Mouse (Mus musculus): ENCODE measurements around the gene Tmem268. TPM values are rescaled to one million over a fixed set of nuclear protein-coding genes. Genes with fewer than 3 reads are reported as not detected.

Tmem268 gene
- polyA plus RNA-seq, 1 experiment: 13.8 TPM

GRCm38 (mm10) chr4:63572621-63573020 is 14.0 kb downstream of the Tmem268 start:
- no peaks in the 10 kb centered on the region for H3K4me1 ChIP-seq (ENCODE audit: control insufficient read depth, insufficient read depth, insufficient read length)
- no peak for DNase-seq (ENCODE audit: low read depth in 1 of 2, low spot score in 2 of 2)
- no peaks in the 10 kb centered on the region for H3K27me3 ChIP-seq (ENCODE audit: control insufficient read depth, insufficient read depth, low read length)
- no peak overlapping the region for H3K4me3 ChIP-seq (ENCODE audit: extremely low read depth, insufficient read depth, insufficient read length)
- H3K36me3 ChIP-seq (ENCODE audit: control insufficient read depth, insufficient read depth, low read length): peaks cover 10% of the 10 kb centered on the region
- WGBS: 93% methylated on average over 5 of the region's 5 CpGs
- H3K27ac ChIP-seq (ENCODE audit: insufficient read depth, low read length): no peak overlapping the region
- TF ChIP-seq POLR2A (IDR thresholded peaks at IDR 0.05; ENCODE audit: low read depth, low read length) (no peak), CTCF (IDR thresholded peaks at IDR 0.05; ENCODE audit: extremely low read depth, insufficient read depth, insufficient read length, insufficient replicate concordance) (no peak)

- Histone ChIP-seq H3K4me1 (ENCODE audit: control insufficient read depth, insufficient read depth, insufficient read length) (no peaks in the 10 kb centered on the region), H3K27me3 (ENCODE audit: control insufficient read depth, insufficient read depth, low read length) (no peaks in the 10 kb centered on the region), H3K4me3 (ENCODE audit: extremely low read depth, insufficient read depth, insufficient read length) (no peak overlapping the region), H3K36me3 (ENCODE audit: control insufficient read depth, insufficient read depth, low read length) (peaks cover 19% of the 10 kb centered on the region), H3K27ac (ENCODE audit: insufficient read depth, low read length) (no peak overlapping the region)
- WGBS: 92% methylated on average over 14 of the region's 14 CpGs
- no peak for DNase-seq (ENCODE audit: low read depth in 1 of 2, low spot score in 2 of 2)
- TF ChIP-seq POLR2A (IDR thresholded peaks at IDR 0.05; ENCODE audit: low read depth, low read length) (no peak), CTCF (IDR thresholded peaks at IDR 0.05; ENCODE audit: extremely low read depth, insufficient read depth, insufficient read length, insufficient replicate concordance) (no peak)
These were observed 21.1 kb downstream of the Tmem268 start for GRCm38 (mm10) chr4:63579649-63580048.

- no peak for DNase-seq (ENCODE audit: low read depth in 1 of 2, low spot score in 2 of 2)
- H3K27me3 ChIP-seq (ENCODE audit: control insufficient read depth, insufficient read depth, low read length): no peaks in the 10 kb centered on the region
- TF ChIP-seq CTCF (IDR thresholded peaks at IDR 0.05; ENCODE audit: extremely low read depth, insufficient read depth, insufficient read length, insufficient replicate concordance): no peak
- no peak for TF ChIP-seq POLR2A (IDR thresholded peaks at IDR 0.05; ENCODE audit: low read depth, low read length)
- peaks cover 19% of the 10 kb centered on the region for H3K36me3 ChIP-seq (ENCODE audit: control insufficient read depth, insufficient read depth, low read length)
- no peak overlapping the region for H3K4me3 ChIP-seq (ENCODE audit: extremely low read depth, insufficient read depth, insufficient read length)
- H3K4me1 ChIP-seq (ENCODE audit: control insufficient read depth, insufficient read depth, insufficient read length): no peaks in the 10 kb centered on the region
- WGBS: 85% methylated on average over 6 of the region's 6 CpGs
- no peak overlapping the region for H3K27ac ChIP-seq (ENCODE audit: insufficient read depth, low read length)
These were observed 21.5 kb downstream of the Tmem268 start for GRCm38 (mm10) chr4:63580078-63580477.

- Histone ChIP-seq H3K4me1 (ENCODE audit: control insufficient read depth, insufficient read depth, insufficient read length) (no peaks in the 10 kb centered on the region), H3K27me3 (ENCODE audit: control insufficient read depth, insufficient read depth, low read length) (no peaks in the 10 kb centered on the region), H3K4me3 (ENCODE audit: extremely low read depth, insufficient read depth, insufficient read length) (no peak overlapping the region), H3K36me3 (ENCODE audit: control insufficient read depth, insufficient read depth, low read length) (peaks cover 19% of the 10 kb centered on the region), H3K27ac (ENCODE audit: insufficient read depth, low read length) (no peak overlapping the region)
- 92% methylated on average over 5 of the region's 5 CpGs for WGBS
- DNase-seq (ENCODE audit: low read depth in 1 of 2, low spot score in 2 of 2): no peak
- TF ChIP-seq CTCF (IDR thresholded peaks at IDR 0.05; ENCODE audit: extremely low read depth, insufficient read depth, insufficient read length, insufficient replicate concordance) (no peak), POLR2A (IDR thresholded peaks at IDR 0.05; ENCODE audit: low read depth, low read length) (no peak)
These were observed 24.0 kb downstream of the Tmem268 start for GRCm38 (mm10) chr4:63582580-63582979.

- H3K4me3 ChIP-seq (ENCODE audit: extremely low read depth, insufficient read depth, insufficient read length): no peak overlapping the region
- H3K4me1 ChIP-seq (ENCODE audit: control insufficient read depth, insufficient read depth, insufficient read length): no peaks in the 10 kb centered on the region
- WGBS: 95% methylated on average over 10 of the region's 10 CpGs
- H3K36me3 ChIP-seq (ENCODE audit: control insufficient read depth, insufficient read depth, low read length): peaks cover 12% of the 10 kb centered on the region
- H3K27ac ChIP-seq (ENCODE audit: insufficient read depth, low read length): no peak overlapping the region
- no peak for DNase-seq (ENCODE audit: low read depth in 1 of 2, low spot score in 2 of 2)
- TF ChIP-seq CTCF (IDR thresholded peaks at IDR 0.05; ENCODE audit: extremely low read depth, insufficient read depth, insufficient read length, insufficient replicate concordance) (no peak), POLR2A (IDR thresholded peaks at IDR 0.05; ENCODE audit: low read depth, low read length) (no peak)
- H3K27me3 ChIP-seq (ENCODE audit: control insufficient read depth, insufficient read depth, low read length): no peaks in the 10 kb centered on the region
These were observed 26.6 kb downstream of the Tmem268 start for GRCm38 (mm10) chr4:63585216-63585615.

- 71% methylated on average over 2 of the region's 2 CpGs for WGBS
- H3K4me3 ChIP-seq (ENCODE audit: extremely low read depth, insufficient read depth, insufficient read length): no peak overlapping the region
- DNase-seq (ENCODE audit: low read depth in 1 of 2, low spot score in 2 of 2): no peak
These were observed 27.7 kb downstream of the Tmem268 start for GRCm38 (mm10) chr4:63586240-63586639.

GRCm38 (mm10) chr4:63589987-63590386 is 31.4 kb downstream of the Tmem268 start:
- 12% methylated on average over 7 of the region's 7 CpGs for WGBS
- TF ChIP-seq POLR2A (IDR thresholded peaks at IDR 0.05; ENCODE audit: low read depth, low read length): no peak
- no peak for DNase-seq (ENCODE audit: low read depth in 1 of 2, low spot score in 2 of 2)
- H3K4me3 ChIP-seq (ENCODE audit: extremely low read depth, insufficient read depth, insufficient read length): no peak overlapping the region
- H3K27ac ChIP-seq (ENCODE audit: insufficient read depth, low read length): no peak overlapping the region
- H3K27me3 ChIP-seq (ENCODE audit: control insufficient read depth, insufficient read depth, low read length): no peaks in the 10 kb centered on the region
- no peaks in the 10 kb centered on the region; the same call in 1 of the 2 replicates for H3K4me1 ChIP-seq (ENCODE audit: control insufficient read depth, insufficient read depth, insufficient read length)
- H3K36me3 ChIP-seq (ENCODE audit: control insufficient read depth, insufficient read depth, low read length): no peaks in the 10 kb centered on the region

More at GRCm38 (mm10) chr4:63586240-63586639, 27.7 kb downstream of the Tmem268 start:
- no peaks in the 10 kb centered on the region for H3K4me1 ChIP-seq (ENCODE audit: control insufficient read depth, insufficient read depth, insufficient read length)
- TF ChIP-seq POLR2A (IDR thresholded peaks at IDR 0.05; ENCODE audit: low read depth, low read length) (no peak), CTCF (IDR thresholded peaks at IDR 0.05; ENCODE audit: extremely low read depth, insufficient read depth, insufficient read length, insufficient replicate concordance) (no peak)
- peaks cover 10% of the 10 kb centered on the region for H3K36me3 ChIP-seq (ENCODE audit: control insufficient read depth, insufficient read depth, low read length)
- no peak overlapping the region for H3K27ac ChIP-seq (ENCODE audit: insufficient read depth, low read length)
- no peaks in the 10 kb centered on the region for H3K27me3 ChIP-seq (ENCODE audit: control insufficient read depth, insufficient read depth, low read length)
